Mouse (Mus musculus) liver, postnatal 0 days (tissue): Measurements from ENCODE around the gene Bmx. TPM values are rescaled to one million over a fixed set of nuclear protein-coding genes. Genes with fewer than 3 reads are reported as not detected.
A peak's percentile ranks its signal among the peaks of the same experiment; 100 is the strongest.

ENCODE experiments used
- ATAC-seq: fragments of 200-750 bp; cut with Nextera tagmentation; 2 replicates; pipeline ENCODE4 v1.8.0; 2017; ENCODE audit warnings: mild to moderate bottlenecking, moderate library complexity
- DNase-seq: peaks from one replicate; pipeline ENCODE4 v3.0.0-alpha.2; 2016
- H3K27ac ChIP-seq: fragments of 300-500 bp; sonication (generic); 2 replicates; pipeline ENCODE4 v1.5.1; 2014; ENCODE audit warnings: antibody characterized with exemption, moderate library complexity, mild to moderate bottlenecking, low read depth
- H3K27me3 ChIP-seq: fragments of 300-500 bp; sonication (generic); 2 replicates; pipeline ENCODE4 v1.6.1; 2014; ENCODE audit warnings: low read length, control low read depth, mixed read lengths; ENCODE audit not compliant: insufficient read depth
- H3K36me3 ChIP-seq: fragments of 300-500 bp; sonication (generic); replicated peaks from 2 replicates; pipeline ENCODE4 v1.6.1; 2014; ENCODE audit warnings: mild to moderate bottlenecking, control low read depth, low read length, moderate library complexity, mixed read lengths; ENCODE audit not compliant: insufficient read depth
- H3K4me1 ChIP-seq: fragments of 300-500 bp; sonication (generic); 2 replicates; pipeline ENCODE4 v1.6.1; 2014; ENCODE audit warnings: antibody characterized with exemption, mild to moderate bottlenecking, control low read depth; ENCODE audit not compliant: insufficient read depth
- H3K4me2 ChIP-seq: fragments of 300-500 bp; sonication (generic); 2 replicates; pipeline ENCODE4 v1.6.1; 2014; ENCODE audit warnings: low read depth, mild to moderate bottlenecking, low read length, moderate library complexity, mixed read lengths
- H3K4me3 ChIP-seq: fragments of 300-500 bp; sonication (generic); 2 replicates; pipeline ENCODE4 v1.5.1; 2014; ENCODE audit warnings: low read depth, low read length
- H3K9ac ChIP-seq: fragments of 300-500 bp; sonication (generic); replicated peaks from 2 replicates; pipeline ENCODE4 v1.6.1; 2014; ENCODE audit warnings: mild to moderate bottlenecking, moderate library complexity
- H3K9me3 ChIP-seq: fragments of 300-500 bp; sonication (generic); 2 replicates; pipeline ENCODE4 v1.6.1; 2016; ENCODE audit warnings: mild to moderate bottlenecking, control low read depth, low read length, mixed read lengths
- CTCF ChIP-seq: sonication (generic); IDR thresholded peaks from 2 replicates; pipeline ENCODE4 v1.5.1; 2016; ENCODE audit warnings: antibody characterized with exemption, low read depth
- EP300 ChIP-seq: IDR thresholded peaks from 2 replicates; pipeline ENCODE4 v1.6.1; 2016; ENCODE audit warnings: antibody characterized with exemption, low read depth, mild to moderate bottlenecking
- WGBS: fragments of 180-500 bp; shearing (Covaris S2); extraction: QIAGEN DNeasy Blood & Tissue Kit; methylation state at CpG from one replicate; pipeline ENCODE4 v1.1.7; 2014; ENCODE audit not compliant: insufficient replicate concordance; 5-methylcytosine and 5-hydroxymethylcytosine counted together
- polyA plus RNA-seq: library from polyadenylated mRNA; unstranded; fragments of >200 nt; fragmentation: Nextera tagmentation; extraction: Ambion mirVana; gene quantifications from 2 replicates; pipeline ENCODE4 v1.2.1, GENCODE M21; 2015

Gene Bmx
- 0.81 and 0.83 TPM in 2 replicates for polyA plus RNA-seq

DNA sequence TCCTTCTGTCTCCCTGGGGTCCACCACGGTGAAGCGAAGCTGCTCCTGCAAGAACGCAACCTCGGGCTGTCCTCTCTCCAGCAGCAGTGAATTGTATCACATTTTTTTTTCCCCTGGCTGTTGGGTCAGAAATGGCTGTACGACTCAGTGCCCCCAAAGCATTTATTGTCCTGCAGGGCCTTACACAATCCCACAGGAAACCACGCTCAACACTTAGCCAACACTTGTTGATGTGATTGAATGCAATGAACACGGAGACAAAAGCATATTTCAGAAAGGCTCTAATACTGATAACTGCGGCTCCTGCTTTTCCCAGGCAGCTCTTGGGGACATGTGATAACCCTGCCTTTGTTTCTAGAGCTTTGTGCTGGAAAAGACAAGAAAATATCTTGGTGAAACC lies at the start of gene Bmx:
TSS of gene Bmx (minus strand) at position 137 of the 400 bp plus-strand sequence.
- no peak within 1 kb of the TSS for H3K9ac ChIP-seq
- H3K36me3 ChIP-seq, result no peaks in the 10 kb centered on the region
- ATAC-seq (no peak), DNase-seq (no peak)
- 0 out of 2 replicates have a peak within 1 kb of the TSS, but pooled peaks have one; percentile 8 for H3K4me3 ChIP-seq
- peak within 1 kb of the TSS; percentile 39; the same call in 1 of the 2 replicates for H3K27ac ChIP-seq
- H3K4me2 ChIP-seq, result peak within 1 kb of the TSS; percentile 18; the same call in 1 of the 2 replicates
- no peaks in the 10 kb centered on the region for H3K9me3 ChIP-seq
- no peaks in the 10 kb centered on the region for H3K4me1 ChIP-seq
- 51% methylated on average over 8 of the region's 8 CpGs for WGBS
- no peak for TF ChIP-seq EP300
- no peak for TF ChIP-seq CTCF
- no peaks in the 10 kb centered on the region for H3K27me3 ChIP-seq

- DNase-seq, result no peak
- no peak for ATAC-seq
- Histone ChIP-seq H3K4me2 (no peak overlapping the region), H3K27me3 (no peaks in the 10 kb centered on the region), H3K9ac (no peak overlapping the region), H3K4me1 (no peaks in the 10 kb centered on the region), H3K36me3 (no peaks in the 10 kb centered on the region), H3K9me3 (no peaks in the 10 kb centered on the region), H3K27ac (no peak overlapping the region), H3K4me3 (no peak overlapping the region)
- 67% methylated on average over 2 of the region's 2 CpGs for WGBS
- TF ChIP-seq CTCF, result no peak
- TF ChIP-seq EP300, result no peak
Observed at GRCm38 (mm10) chrX:164306250-164306649, 48.3 kb upstream of the Bmx start.

DNA sequence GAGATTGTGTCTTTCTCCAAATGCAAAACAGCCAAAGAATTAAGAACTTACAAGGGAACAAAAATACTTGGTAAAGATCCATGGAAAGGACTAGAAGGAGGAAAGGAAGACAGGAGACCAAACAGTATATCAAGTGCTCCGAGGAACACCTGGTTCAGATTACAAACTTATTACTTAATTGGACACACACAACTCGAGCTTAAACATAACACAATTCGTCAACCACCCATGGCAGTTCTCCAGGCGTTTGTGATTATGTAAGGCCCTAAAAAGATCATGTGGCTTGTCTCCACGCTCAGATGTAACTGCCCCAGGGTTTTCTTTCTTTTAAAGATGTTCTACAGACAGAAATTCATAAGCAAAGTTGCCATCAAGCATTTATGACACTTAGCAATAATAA lies 33.2 kb upstream of the Bmx start:
- no peak overlapping the region for H3K9ac ChIP-seq
- no peak for ATAC-seq
- no peak for DNase-seq
- H3K36me3 ChIP-seq, result no peaks in the 10 kb centered on the region
- no peaks in the 10 kb centered on the region for H3K4me1 ChIP-seq
- TF ChIP-seq CTCF (no peak), EP300 (no peak)
- H3K27ac ChIP-seq, result no peak overlapping the region
- H3K9me3 ChIP-seq, result no peaks in the 10 kb centered on the region
- no peak overlapping the region for H3K4me2 ChIP-seq
- H3K4me3 ChIP-seq, result no peak overlapping the region
- H3K27me3 ChIP-seq, result no peaks in the 10 kb centered on the region
- 45% methylated on average over 5 of the region's 5 CpGs for WGBS

DNA sequence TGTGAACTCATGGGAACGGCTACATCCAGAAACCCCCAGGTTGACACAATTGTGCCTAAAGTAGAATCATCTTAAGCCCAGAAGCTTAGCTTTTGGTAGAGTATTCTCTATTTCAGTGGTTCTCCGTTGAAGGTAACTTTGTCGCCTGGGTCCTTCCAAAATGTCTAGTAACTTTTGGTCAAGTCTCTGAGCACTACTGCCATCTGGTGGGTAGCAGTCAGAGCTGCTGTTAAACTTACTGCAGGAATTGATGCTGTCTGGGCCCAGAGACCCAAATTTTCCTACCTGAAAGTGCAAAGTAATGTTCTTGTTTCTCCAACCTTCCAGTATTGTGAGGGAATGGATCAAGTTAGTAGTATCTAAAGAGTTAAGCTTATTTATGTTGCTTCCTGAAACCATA lies 29.1 kb upstream of the Bmx start:
- H3K4me2 ChIP-seq, result no peak overlapping the region
- 56% methylated on average over 3 of the region's 3 CpGs for WGBS
- no peaks in the 10 kb centered on the region for H3K4me1 ChIP-seq
- TF ChIP-seq CTCF, result peak; percentile 73
- TF ChIP-seq EP300, result no peak
- H3K9me3 ChIP-seq, result no peaks in the 10 kb centered on the region
- H3K27me3 ChIP-seq, result no peaks in the 10 kb centered on the region
- DNase-seq, result peak; percentile 19
- H3K9ac ChIP-seq, result no peak overlapping the region
- no peaks in the 10 kb centered on the region for H3K36me3 ChIP-seq
- ATAC-seq, result no peak
- no peak overlapping the region for H3K4me3 ChIP-seq
- no peak overlapping the region for H3K27ac ChIP-seq

DNA sequence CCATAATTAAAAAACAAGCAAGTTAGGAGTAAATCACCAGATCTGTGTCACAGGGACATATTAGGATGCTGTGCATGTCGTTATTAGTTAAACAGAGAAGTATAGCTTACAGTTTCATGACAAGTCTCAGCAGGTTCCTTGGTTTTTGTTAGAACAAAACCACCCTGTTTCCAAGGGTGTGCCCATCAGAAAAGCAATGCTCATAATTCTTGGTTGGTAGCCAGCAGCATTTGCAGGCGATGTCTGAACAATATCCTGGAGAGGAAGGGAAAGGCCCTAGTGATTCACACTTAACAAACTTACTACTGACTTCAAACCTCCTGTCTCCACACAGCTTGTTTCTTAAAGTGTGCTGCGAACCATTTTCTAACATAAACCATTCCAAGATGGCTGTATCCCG lies 25.8 kb upstream of the Bmx start:
- Histone ChIP-seq H3K9ac (no peak overlapping the region), H3K27me3 (no peaks in the 10 kb centered on the region), H3K27ac (no peak overlapping the region), H3K4me2 (no peak overlapping the region), H3K4me1 (no peaks in the 10 kb centered on the region), H3K4me3 (no peak overlapping the region), H3K36me3 (no peaks in the 10 kb centered on the region), H3K9me3 (no peaks in the 10 kb centered on the region)
- no peak for DNase-seq
- TF ChIP-seq EP300 (no peak), CTCF (no peak)
- ATAC-seq, result no peak
- WGBS, result 71% methylated on average over 4 of the region's 4 CpGs

DNA sequence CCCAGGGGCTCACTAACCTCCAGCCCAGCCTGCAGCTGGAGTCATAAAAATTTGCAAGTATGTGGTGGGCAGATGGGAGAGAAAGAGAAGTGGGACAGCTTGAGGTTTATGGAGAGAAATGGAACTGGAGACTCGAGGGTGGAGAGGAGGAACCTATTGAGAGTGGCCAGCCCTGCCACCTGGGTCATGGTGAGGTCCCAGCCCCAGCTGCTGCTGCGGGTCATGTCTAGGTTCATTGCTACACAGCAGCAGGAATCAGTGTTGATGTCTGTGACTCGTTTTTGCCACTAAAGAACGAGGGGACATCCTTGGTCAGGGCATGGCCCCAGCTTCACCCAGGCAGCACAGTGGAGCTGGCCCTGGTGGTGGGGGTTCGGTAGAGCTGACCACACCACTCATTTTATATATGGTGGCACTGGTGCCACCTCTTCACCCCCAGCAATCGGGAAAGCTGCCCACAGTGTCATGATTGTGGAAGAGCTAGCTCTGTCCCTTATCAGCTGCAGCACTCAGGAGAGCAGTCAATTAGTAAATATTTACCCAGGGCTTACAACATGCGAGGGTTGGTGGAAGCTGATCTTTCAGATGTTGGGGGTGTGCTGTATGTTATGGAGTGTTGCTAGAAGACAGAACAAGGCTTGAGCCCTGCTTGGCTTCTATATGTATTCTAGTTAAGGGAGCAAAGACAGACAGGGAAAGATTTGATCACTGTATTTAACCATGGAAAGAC lies 23.1 kb upstream of the Bmx start:
- peak overlapping the region; percentile 70 for H3K27ac ChIP-seq

More for the DNA sequence above, 23.1 kb upstream of the Bmx start:
- ATAC-seq (peak; percentile 95), DNase-seq (peak; percentile 21)
- Histone ChIP-seq H3K4me3 (no peak overlapping the region), H3K4me2 (no peak overlapping the region), H3K9ac (no peak overlapping the region), H3K36me3 (no peaks in the 10 kb centered on the region), H3K4me1 (no peaks in the 10 kb centered on the region), H3K27me3 (no peaks in the 10 kb centered on the region), H3K9me3 (no peaks in the 10 kb centered on the region)
- WGBS, result 44% methylated on average over 7 of the region's 7 CpGs
- TF ChIP-seq CTCF, result no peak
- TF ChIP-seq EP300, result no peak
